Mouse (Mus musculus) thymus, adult 2 months (tissue): Measurements from ENCODE around the gene 1110032F04Rik.

Source experiments
- CTCF ChIP-seq: fragments of 200-500 bp; IDR thresholded peaks from 2 replicates; pipeline ENCODE4 v1.5.1; 2012; ENCODE audit warnings: mild to moderate bottlenecking, control low read depth, low read length, moderate library complexity, borderline replicate concordance; ENCODE audit not compliant: control insufficient read depth, poor library complexity, insufficient read depth; ENCODE audit errors: extremely low read depth
- POLR2A ChIP-seq: fragments of 200-500 bp; IDR thresholded peaks from 2 replicates; pipeline ENCODE4 v1.6.1; 2012; ENCODE audit warnings: mild to moderate bottlenecking, low read length, control low read depth, moderate library complexity; ENCODE audit not compliant: control insufficient read depth, poor library complexity, insufficient read depth; ENCODE audit errors: extremely low read depth

GRCm38 (mm10) chr3:68869691-68870567 is 543 bp downstream of the 1110032F04Rik start:
- TF ChIP-seq CTCF (peak; percentile 10; the same call in 1 of the 2 replicates), POLR2A (no peak)
